ENCODE assay signal across 8 mouse cellular contexts in genomic region chr15:3269996-3270645, GRCm38 (mm10). TPM values are rescaled to one million over a fixed set of nuclear protein-coding genes. Genes with fewer than 3 reads are reported as not detected.
DNase-seq lines count a peak whose midpoint lies in the region; ATAC-seq and TF ChIP-seq lines count a peak whose summit lies in the region.

No protein-coding gene starts in this region.

- 2% methylated on average over 6 of the region's 6 CpGs for WGBS in liver, adult 2 months
- 12% methylated on average over 6 of the region's 6 CpGs for WGBS in embryonic facial prominence, embryonic 15.5 days
- WGBS in liver, embryonic 16.5 days (ENCODE audit: insufficient replicate concordance) = 23% methylated on average over 6 of the region's 6 CpGs
- 17% methylated on average over 6 of the region's 6 CpGs for WGBS in cerebellum, adult 2 months

- H3K9me3 ChIP-seq in embryonic facial prominence, embryonic 15.5 days (replicated peaks) = no peaks in the 10 kb centered on the region
- H3K9me3 ChIP-seq in liver, embryonic 16.5 days (replicated peaks; ENCODE audit: control insufficient read depth, low read length) = no peaks in the 10 kb centered on the region

- peaks cover 17% of the 10 kb centered on the region; the same call in 1 of the 2 replicates for H3K79me2 ChIP-seq in liver, adult 2 months (ENCODE audit: control insufficient read depth, insufficient read depth, low read length)

- DNase-seq in liver, adult 2 months (ENCODE audit: extremely low read depth, low read depth, low spot score) = peak; percentile 68
- DNase-seq in liver = no peak
- peak; percentile 27 for DNase-seq in induced T-regulatory cell, adult 2 months (ENCODE audit: low read depth)
- peak; percentile 44 for DNase-seq in thymus, postnatal 4 days
- DNase-seq in layer of hippocampus, postnatal 10 days (ENCODE audit: low spot score in 2 of 2) = no peak
- no peak for DNase-seq in cerebellum, adult 2 months

- no peaks in the 10 kb centered on the region for H3K27me3 ChIP-seq in liver, adult 2 months (ENCODE audit: control insufficient read depth, insufficient read depth, low read length)
- no peaks in the 10 kb centered on the region for H3K27me3 ChIP-seq in embryonic facial prominence, embryonic 15.5 days
- H3K27me3 ChIP-seq in liver, embryonic 16.5 days (ENCODE audit: control insufficient read depth, insufficient read depth, low read depth, low read length) = no peaks in the 10 kb centered on the region
- H3K27me3 ChIP-seq in cerebellum, adult 2 months (ENCODE audit: control insufficient read depth, insufficient read depth, low read length) = no peaks in the 10 kb centered on the region

- TF ChIP-seq CTCF in liver, adult 2 months (IDR thresholded peaks at IDR 0.05; ENCODE audit: low read depth, low read length) = no peak
- TF ChIP-seq CTCF in cerebellum, adult 2 months (IDR thresholded peaks at IDR 0.05; ENCODE audit: borderline replicate concordance, insufficient read depth, low read depth, low read length) = no peak

- peak overlapping the region; percentile 77 for H3K27ac ChIP-seq in liver, adult 2 months (replicated peaks; ENCODE audit: insufficient read depth, low read depth, low read length)
- peak overlapping the region; percentile 93 for H3K27ac ChIP-seq in embryonic facial prominence, embryonic 15.5 days (replicated peaks)
- H3K27ac ChIP-seq in liver, embryonic 16.5 days (ENCODE audit: low read length) = peak overlapping the region; percentile 76
- no peak overlapping the region for H3K27ac ChIP-seq in cerebellum, adult 2 months (ENCODE audit: insufficient read depth, low read length)

- H3K9ac ChIP-seq in liver, adult 2 months (ENCODE audit: low read depth, low read length) = peak overlapping the region; percentile 67
- H3K9ac ChIP-seq in embryonic facial prominence, embryonic 15.5 days = no peak overlapping the region
- no peak overlapping the region for H3K9ac ChIP-seq in liver, embryonic 16.5 days (ENCODE audit: low read depth, low read length)

- peak overlapping the region; percentile 66 for H3K4me3 ChIP-seq in liver, adult 2 months (ENCODE audit: insufficient read depth, low read depth, low read length)
- peak overlapping the region; percentile 42 for H3K4me3 ChIP-seq in embryonic facial prominence, embryonic 15.5 days (replicated peaks)
- H3K4me3 ChIP-seq in liver, embryonic 16.5 days (ENCODE audit: low read depth, low read length) = peak overlapping the region; percentile 59
- no peak overlapping the region for H3K4me3 ChIP-seq in cerebellum, adult 2 months (replicated peaks; ENCODE audit: insufficient read depth, low read depth, low read length)

- H3K36me3 ChIP-seq in liver, adult 2 months (ENCODE audit: control insufficient read depth, insufficient read depth, low read length) = peaks cover 27% of the 10 kb centered on the region
- H3K36me3 ChIP-seq in embryonic facial prominence, embryonic 15.5 days = no peaks in the 10 kb centered on the region
- no peaks in the 10 kb centered on the region for H3K36me3 ChIP-seq in liver, embryonic 16.5 days (ENCODE audit: control insufficient read depth, insufficient read depth)

- peak; percentile 11; the same call in 1 of the 2 replicates for ATAC-seq in embryonic facial prominence, embryonic 15.5 days (ENCODE audit: insufficient number of reproducible peaks, low FRiP score, low TSS enrichment, low read depth)
- peak; percentile 12 for ATAC-seq in liver, embryonic 16.5 days (ENCODE audit: low read depth)

- H3K4me1 ChIP-seq in liver, adult 2 months (ENCODE audit: control insufficient read depth, insufficient read depth, low read length) = peaks cover 15% of the 10 kb centered on the region
- peaks cover 17% of the 10 kb centered on the region for H3K4me1 ChIP-seq in embryonic facial prominence, embryonic 15.5 days
- H3K4me1 ChIP-seq in liver, embryonic 16.5 days (ENCODE audit: control insufficient read depth, low read depth, low read length) = no peaks in the 10 kb centered on the region; the same call in 1 of the 2 replicates
- no peaks in the 10 kb centered on the region for H3K4me1 ChIP-seq in cerebellum, adult 2 months (ENCODE audit: control insufficient read depth, insufficient read depth, low read length)

- TF ChIP-seq POLR2A in liver, adult 2 months (IDR thresholded peaks at IDR 0.05; ENCODE audit: extremely low read depth, insufficient read depth, low read length) = no peak
- no peak for TF ChIP-seq POLR2A in cerebellum, adult 2 months (IDR thresholded peaks at IDR 0.05; ENCODE audit: borderline replicate concordance, insufficient read depth, low read length)

- peak overlapping the region; percentile 49 for H3K4me2 ChIP-seq in embryonic facial prominence, embryonic 15.5 days (replicated peaks)
- peak overlapping the region; percentile 40 for H3K4me2 ChIP-seq in liver, embryonic 16.5 days (ENCODE audit: low read depth, low read length)

RNA-seq across cellular contexts. Expression of gene Selenop, which starts 1.8 kb away (rescaled TPM):
- total RNA-seq in liver, adult 2 months (2014; rRNA removed) = 6,785 and 8,531 TPM in 2 replicates
- polyA plus RNA-seq in liver, adult 2 months (2012; rRNA removed) = 1,988 and 2,372 TPM in 2 replicates
- polyA plus RNA-seq in embryonic facial prominence, embryonic 15.5 days (2015; fragmentation: Nextera tagmentation; extraction: Ambion mirVana) = 154 and 158 TPM in 2 replicates
- polyA plus RNA-seq in liver, embryonic 16.5 days (2015; fragmentation: Nextera tagmentation; extraction: Ambion mirVana) = 1,030 and 1,155 TPM in 2 replicates
- 100 to 1,000 TPM; 230 to 263 TPM for total RNA-seq in layer of hippocampus, postnatal 10 days (2021)
- polyA plus RNA-seq in cerebellum, adult 2 months (2012; rRNA removed) = 283 and 313 TPM in 2 replicates

RNA-seq across cellular contexts. Expression of gene Ccdc152, which starts 33.2 kb away (rescaled TPM):
- total RNA-seq in liver, adult 2 months (2014; rRNA removed) = 5.3 and 7.3 TPM in 2 replicates
- 9.7 and 12.5 TPM in 2 replicates for polyA plus RNA-seq in liver, adult 2 months (2012; rRNA removed)
- polyA plus RNA-seq in embryonic facial prominence, embryonic 15.5 days (2015; fragmentation: Nextera tagmentation; extraction: Ambion mirVana) = 0.46 TPM in 1 of 2 replicates, not detected in the other
- polyA plus RNA-seq in liver, embryonic 16.5 days (2015; fragmentation: Nextera tagmentation; extraction: Ambion mirVana) = 0.98 and 1.2 TPM in 2 replicates
- not detected for total RNA-seq in layer of hippocampus, postnatal 10 days (2021)
- polyA plus RNA-seq in cerebellum, adult 2 months (2012; rRNA removed) = 1.2 and 1.3 TPM in 2 replicates

Comparison
In these comparisons a context has a peak if more than half of its experiments do, and no peak if none do; other contexts are left out.
1. DNase-seq: peak in liver, adult 2 months (single experiment), induced T-regulatory cell, adult 2 months (single experiment) and thymus, postnatal 4 days (single experiment); none in liver (single experiment), layer of hippocampus, postnatal 10 days (0 of 2) and cerebellum, adult 2 months (0 of 2).